Mouse (Mus musculus): ENCODE results near the gene Khdc3.
A peak's percentile ranks its signal among the peaks of the same experiment; 100 is the strongest.
"Not testable (repeated sequence)": the region's sequence is repeated elsewhere in the genome, so short reads cannot be mapped to it uniquely, and the experiment has no call there.

Gene Khdc3

GRCm38 (mm10) chr9:73103159-73103879, 1.7 kb downstream of the Khdc3 start:
- DNase-seq, result peak; percentile 10

- DNase-seq, result no peak
These were observed 2.2 kb downstream of the Khdc3 start for GRCm38 (mm10) chr9:73103880-73104198.

- DNase-seq, result no peak
These were observed 3.5 kb downstream of the Khdc3 start for GRCm38 (mm10) chr9:73105141-73105540.

GRCm38 (mm10) chr9:73105771-73106170, 4.1 kb downstream of the Khdc3 start:
- no peak for DNase-seq

- DNase-seq, result peak; percentile 83
These were observed 11.6 kb downstream of the Khdc3 start, which contains the start of gene Rsl24d1 for GRCm38 (mm10) chr9:73112919-73113906. Rsl24d1 (plus strand) TSS chr9:73113426.

- DNase-seq, result not testable (repeated sequence)
These were observed 15.1 kb downstream of the Khdc3 start for GRCm38 (mm10) chr9:73116704-73117103.

GRCm38 (mm10) chr9:73118012-73118411, 16.4 kb downstream of the Khdc3 start:
- DNase-seq, result no peak

- DNase-seq, result no peak
These were observed 20.1 kb downstream of the Khdc3 start for GRCm38 (mm10) chr9:73121735-73122134.

GRCm38 (mm10) chr9:73125043-73125570, 23.5 kb downstream of the Khdc3 start:
- peak; percentile 18 for DNase-seq

- DNase-seq, result no peak
These were observed 25.8 kb downstream of the Khdc3 start for GRCm38 (mm10) chr9:73127457-73127856.

GRCm38 (mm10) chr9:73129875-73130274, 28.2 kb downstream of the Khdc3 start:
- no peak for DNase-seq

GRCm38 (mm10) chr9:73130529-73130928, 28.9 kb downstream of the Khdc3 start:
- no peak for DNase-seq

GRCm38 (mm10) chr9:73137341-73137886, 35.8 kb downstream of the Khdc3 start:
- no peak for DNase-seq

Measured in liver (tissue).